Mouse (Mus musculus) intestine, postnatal 0 days (tissue): ENCODE results near the gene Ky. TPM values are rescaled to one million over a fixed set of nuclear protein-coding genes. Genes with fewer than 3 reads are reported as not detected.

Experiments
- ATAC-seq: fragments of 200-750 bp; cut with Nextera tagmentation; 2 replicates; pipeline ENCODE4 v1.8.0; 2017; ENCODE audit warnings: mild to moderate bottlenecking, moderate TSS enrichment, moderate library complexity
- H3K27ac ChIP-seq: fragments of 300-500 bp; sonication (generic); 2 replicates; pipeline ENCODE4 v1.5.1; 2014; ENCODE audit warnings: mild to moderate bottlenecking, low read depth, low read length, moderate library complexity
- H3K27me3 ChIP-seq: fragments of 300-500 bp; sonication (generic); replicated peaks from 2 replicates; pipeline ENCODE4 v1.6.1; 2014; ENCODE audit warnings: low read length, mixed read lengths; ENCODE audit not compliant: control insufficient read depth, insufficient read depth
- H3K36me3 ChIP-seq: fragments of 300-500 bp; sonication (generic); 2 replicates; pipeline ENCODE4 v1.6.1; 2014; ENCODE audit warnings: mild to moderate bottlenecking, moderate library complexity; ENCODE audit not compliant: control insufficient read depth, insufficient read depth
- H3K4me1 ChIP-seq: fragments of 300-500 bp; sonication (generic); replicated peaks from 2 replicates; pipeline ENCODE4 v1.6.1; 2014; ENCODE audit warnings: antibody characterized with exemption, low read length, mixed read lengths; ENCODE audit not compliant: control insufficient read depth, insufficient read depth
- H3K4me2 ChIP-seq: fragments of 300-500 bp; sonication (generic); replicated peaks from 2 replicates; pipeline ENCODE4 v1.6.1; 2014; ENCODE audit warnings: low read depth, mild to moderate bottlenecking, moderate library complexity
- H3K4me3 ChIP-seq: fragments of 300-500 bp; sonication (generic); 2 replicates; pipeline ENCODE4 v1.5.1; 2014; ENCODE audit warnings: low read depth, low read length
- H3K9ac ChIP-seq: fragments of 300-500 bp; sonication (generic); 2 replicates; pipeline ENCODE4 v1.6.1; 2014; ENCODE audit warnings: mild to moderate bottlenecking, low read depth, low read length
- H3K9me3 ChIP-seq: fragments of 300-500 bp; sonication (generic); 2 replicates; pipeline ENCODE4 v1.6.1; 2016; ENCODE audit warnings: mixed run types; ENCODE audit not compliant: control insufficient read depth
- CTCF ChIP-seq: sonication (generic); IDR thresholded peaks from 2 replicates; pipeline ENCODE4 v1.5.1; 2016; ENCODE audit warnings: low read depth, mild to moderate bottlenecking, control low read depth, antibody characterized with exemption, moderate library complexity
- WGBS: fragments of 180-500 bp; shearing (Covaris S2); extraction: QIAGEN DNeasy Blood & Tissue Kit; methylation state at CpG from one replicate; pipeline ENCODE4 v1.1.7; 2014; 5-methylcytosine and 5-hydroxymethylcytosine counted together
- polyA plus RNA-seq: library from polyadenylated mRNA; unstranded; fragments of >200 nt; fragmentation: Nextera tagmentation; extraction: Ambion mirVana; gene quantifications from 2 replicates; pipeline ENCODE4 v1.2.1, GENCODE M21; 2015

Gene Ky
- polyA plus RNA-seq, 1 experiment from 2014 or later: 0.10 TPM

DNA sequence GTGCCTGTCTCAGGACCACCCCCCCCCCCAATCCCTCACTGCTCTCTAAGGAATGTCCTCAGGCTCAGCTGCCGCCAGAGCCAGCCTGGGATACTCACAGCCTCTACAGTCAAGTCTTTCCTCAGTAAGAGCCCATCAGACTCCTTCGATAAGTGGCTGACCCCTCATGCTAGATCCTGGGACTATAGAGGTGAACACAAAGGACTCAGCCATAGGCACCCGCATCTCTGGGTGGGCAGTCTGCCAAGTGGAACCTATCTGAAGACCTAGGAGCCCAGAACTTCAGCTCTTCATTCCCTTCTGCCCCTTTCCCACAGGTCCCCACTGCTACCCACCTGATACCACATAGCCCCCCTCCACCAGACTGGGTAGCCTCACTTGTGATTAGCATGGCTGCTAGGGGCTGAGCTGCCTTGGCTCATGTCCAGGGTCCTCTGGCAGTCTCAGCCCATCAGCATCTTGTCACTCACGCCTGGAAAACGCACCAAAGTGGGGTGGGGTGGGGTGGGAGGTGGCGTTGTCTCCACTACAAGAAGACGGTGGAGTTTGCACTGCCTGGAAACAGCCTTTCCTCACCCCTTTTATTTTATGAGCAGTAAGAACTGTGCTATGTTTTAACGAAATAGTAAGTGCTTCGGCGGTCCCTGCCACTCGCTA lies 38.7 kb downstream of the Ky start:
- H3K4me2 ChIP-seq: peak overlapping the region; percentile 59
- H3K9me3 ChIP-seq: no peaks in the 10 kb centered on the region
- no peak for ATAC-seq
- H3K4me3 ChIP-seq: peak overlapping the region; percentile 24; the same call in 1 of the 2 replicates
- H3K36me3 ChIP-seq: no peaks in the 10 kb centered on the region
- peaks cover 8% of the 10 kb centered on the region; the same call in 1 of the 2 replicates for H3K27me3 ChIP-seq
- no peak overlapping the region for H3K27ac ChIP-seq
- no peak overlapping the region for H3K9ac ChIP-seq
- TF ChIP-seq CTCF: no peak
- 23% methylated on average over 11 of the region's 11 CpGs for WGBS
- no peaks in the 10 kb centered on the region for H3K4me1 ChIP-seq

DNA sequence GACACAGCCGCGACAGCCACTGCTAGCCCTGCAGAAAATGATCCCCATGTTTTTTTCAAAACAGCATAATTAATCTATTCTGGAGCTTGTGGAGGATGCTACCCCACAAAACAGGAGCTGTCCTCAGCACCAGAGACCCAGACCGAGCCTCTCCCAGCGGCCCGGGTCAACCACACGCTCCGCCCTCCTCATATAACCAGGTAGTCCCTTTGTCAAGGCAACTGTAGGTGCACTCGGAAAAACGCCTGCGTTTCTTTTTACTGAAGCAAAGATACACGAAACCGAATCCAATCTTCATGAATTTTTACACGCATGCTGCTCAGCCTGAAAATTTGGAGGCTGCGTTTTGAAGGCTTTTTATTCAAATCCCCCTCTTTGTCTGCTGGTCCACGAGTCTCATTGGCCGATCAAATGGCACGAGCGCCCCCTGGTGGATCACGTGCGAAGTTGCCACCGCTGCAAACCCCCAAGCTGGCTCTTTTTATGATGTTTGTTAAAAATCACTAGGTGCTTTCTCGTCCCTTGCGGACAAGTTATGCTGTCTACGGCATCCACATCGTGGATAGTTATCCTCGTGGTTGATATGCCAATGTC lies 39.3 kb downstream of the Ky start:
- H3K27ac ChIP-seq: no peak overlapping the region
- H3K36me3 ChIP-seq: no peaks in the 10 kb centered on the region
- peaks cover 8% of the 10 kb centered on the region; the same call in 1 of the 2 replicates for H3K27me3 ChIP-seq
- TF ChIP-seq CTCF: peak; percentile 88
- peak overlapping the region; percentile 59 for H3K4me2 ChIP-seq
- ATAC-seq: peak; percentile 65; the same call in 1 of the 2 replicates
- H3K9ac ChIP-seq: no peak overlapping the region
- no peaks in the 10 kb centered on the region for H3K9me3 ChIP-seq
- under 1% methylated on average over 26 of the region's 26 CpGs for WGBS
- no peaks in the 10 kb centered on the region for H3K4me1 ChIP-seq
- H3K4me3 ChIP-seq: peak overlapping the region; percentile 24

DNA sequence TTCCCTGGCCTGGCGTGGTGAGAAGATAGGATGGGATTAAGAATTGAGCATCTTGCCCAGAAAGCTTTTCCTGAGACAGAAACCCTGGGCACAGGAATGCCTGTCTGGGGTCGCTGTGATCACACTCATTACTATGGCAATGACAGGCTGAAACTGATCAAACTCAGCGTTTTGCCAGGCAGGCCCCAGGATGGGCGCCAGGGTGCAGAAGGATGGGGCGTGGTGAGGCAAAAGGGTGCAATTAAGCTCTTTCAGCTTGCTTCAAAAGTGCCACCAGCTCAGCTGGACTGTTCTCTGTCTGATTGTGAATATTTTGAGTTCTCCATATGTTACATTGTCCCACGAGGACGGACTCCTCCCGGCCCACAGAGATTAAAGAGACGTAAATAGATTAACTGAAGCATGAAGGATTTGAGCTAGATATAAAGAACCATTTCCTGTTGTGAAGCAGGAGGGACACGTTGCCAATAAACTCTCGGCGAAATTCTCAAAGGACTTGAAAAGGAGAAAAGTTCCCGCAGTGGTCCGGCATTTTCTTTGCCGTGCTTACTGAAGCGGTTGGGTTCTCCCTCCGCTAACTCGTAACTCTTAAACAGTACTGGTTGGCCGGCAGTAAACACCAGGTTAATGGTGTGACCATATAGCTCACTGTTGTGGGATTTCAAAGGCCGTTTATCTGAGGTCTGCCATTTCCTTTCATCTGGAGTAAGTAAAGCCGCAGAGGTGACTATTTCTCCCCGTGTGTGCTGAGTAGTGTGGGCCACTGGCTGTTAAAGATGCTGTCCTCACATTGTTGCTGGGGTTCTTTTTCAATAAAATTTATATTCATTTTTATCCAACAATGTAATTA lies 40.1 kb downstream of the Ky start:
- no peak for ATAC-seq
- H3K4me2 ChIP-seq: peak overlapping the region; percentile 59; the same call in 1 of the 2 replicates
- H3K27me3 ChIP-seq: peaks cover 8% of the 10 kb centered on the region; the same call in 1 of the 2 replicates
- WGBS: 43% methylated on average over 22 of the region's 22 CpGs
- no peaks in the 10 kb centered on the region for H3K4me1 ChIP-seq
- no peaks in the 10 kb centered on the region for H3K36me3 ChIP-seq
- H3K27ac ChIP-seq: no peak overlapping the region
- H3K9me3 ChIP-seq: no peaks in the 10 kb centered on the region
- no peak overlapping the region for H3K9ac ChIP-seq
- no peak for TF ChIP-seq CTCF
- no peak overlapping the region for H3K4me3 ChIP-seq

DNA sequence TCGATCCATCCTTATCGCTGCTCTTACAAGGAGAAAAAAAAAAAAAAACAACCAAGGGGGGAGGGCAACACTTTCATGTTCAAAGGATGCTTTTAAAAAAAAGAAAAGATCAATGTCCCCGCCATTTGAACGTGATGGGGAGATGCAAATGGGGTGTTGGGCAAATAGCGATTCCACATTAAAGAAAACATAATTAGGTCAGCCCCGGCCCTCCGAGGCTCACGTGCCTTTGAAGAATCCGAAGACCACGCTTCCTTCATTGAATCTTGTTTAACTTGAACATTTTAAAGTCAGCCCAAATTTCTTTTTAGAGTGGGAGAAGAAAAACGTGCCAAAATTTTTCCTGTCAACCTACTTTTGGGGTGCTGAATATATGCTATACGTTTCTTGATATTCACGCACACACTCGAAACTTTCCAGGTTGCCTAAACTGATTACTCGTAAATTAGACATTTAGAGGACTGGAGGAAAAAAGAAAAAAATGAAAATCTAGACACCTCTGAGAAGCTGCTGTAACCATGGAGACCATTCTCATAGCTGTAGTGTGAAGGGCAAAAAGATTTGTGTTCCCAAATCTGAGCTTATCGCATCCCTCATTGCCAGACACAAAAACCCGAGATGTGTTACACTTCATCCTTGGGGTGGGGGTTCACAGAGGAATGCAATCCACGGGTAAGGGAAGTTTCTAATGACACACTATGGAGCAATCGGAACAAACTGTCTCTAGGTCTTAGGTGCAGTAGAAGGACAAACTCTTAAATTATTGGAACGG lies 40.9 kb downstream of the Ky start:
- no peak for ATAC-seq
- H3K36me3 ChIP-seq: no peaks in the 10 kb centered on the region
- H3K27me3 ChIP-seq: peaks cover 8% of the 10 kb centered on the region; the same call in 1 of the 2 replicates
- no peaks in the 10 kb centered on the region for H3K4me1 ChIP-seq
- 76% methylated on average over 20 of the region's 20 CpGs for WGBS
- TF ChIP-seq CTCF: no peak
- no peak overlapping the region for H3K4me2 ChIP-seq
- no peaks in the 10 kb centered on the region for H3K9me3 ChIP-seq
- no peak overlapping the region for H3K27ac ChIP-seq
- H3K9ac ChIP-seq: no peak overlapping the region
- no peak overlapping the region for H3K4me3 ChIP-seq

DNA sequence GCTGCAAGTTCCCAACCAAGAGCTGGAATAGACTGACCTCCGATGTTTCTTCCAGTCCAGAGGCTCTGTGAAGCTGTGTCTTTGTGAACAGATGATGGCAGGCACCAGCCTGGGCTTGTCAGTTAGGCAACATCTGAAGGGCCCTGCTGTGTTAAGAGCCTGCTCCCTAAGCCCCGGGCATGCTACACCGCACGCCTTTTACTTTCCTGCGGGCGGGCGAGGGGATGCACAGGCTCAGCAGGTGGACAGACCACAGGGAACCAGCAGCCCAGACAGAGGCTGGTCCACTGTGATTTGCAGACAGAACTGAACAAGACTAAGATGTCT lies 41.4 kb downstream of the Ky start:
- Histone ChIP-seq H3K4me2 (no peak overlapping the region), H3K36me3 (no peaks in the 10 kb centered on the region), H3K4me1 (no peaks in the 10 kb centered on the region), H3K9me3 (no peaks in the 10 kb centered on the region), H3K4me3 (no peak overlapping the region), H3K9ac (no peak overlapping the region), H3K27ac (no peak overlapping the region), H3K27me3 (peaks cover 8% of the 10 kb centered on the region; the same call in 1 of the 2 replicates)
- TF ChIP-seq CTCF: no peak
- ATAC-seq: no peak
- 78% methylated on average over 7 of the region's 7 CpGs for WGBS

DNA sequence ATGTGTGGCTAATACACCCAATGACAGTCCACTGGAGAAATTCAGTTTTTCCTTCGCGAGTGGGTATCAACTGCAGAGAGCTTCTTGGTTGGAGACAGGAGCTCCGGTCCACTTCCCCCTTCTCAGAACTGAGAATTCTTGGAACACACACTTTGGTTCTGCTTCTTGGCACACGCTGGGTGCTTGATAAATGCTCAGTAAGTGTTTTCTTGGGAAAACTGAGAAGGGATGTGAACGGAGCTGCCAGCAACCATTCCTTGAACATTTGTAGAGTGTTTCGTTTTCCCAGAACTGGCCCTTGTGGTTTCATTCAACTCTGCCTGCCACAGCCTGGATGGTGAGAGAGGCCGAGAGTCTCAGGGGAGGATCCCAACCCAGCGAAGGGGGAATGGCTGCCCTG lies 43.7 kb downstream of the Ky start:
- H3K9ac ChIP-seq: no peak overlapping the region
- no peaks in the 10 kb centered on the region for H3K36me3 ChIP-seq
- H3K4me1 ChIP-seq: no peaks in the 10 kb centered on the region
- WGBS: 65% methylated on average over 8 of the region's 8 CpGs
- TF ChIP-seq CTCF: no peak
- no peak overlapping the region for H3K4me2 ChIP-seq
- H3K27me3 ChIP-seq: peaks cover 8% of the 10 kb centered on the region; the same call in 1 of the 2 replicates
- H3K27ac ChIP-seq: no peak overlapping the region
- H3K9me3 ChIP-seq: no peaks in the 10 kb centered on the region
- no peak overlapping the region for H3K4me3 ChIP-seq
- no peak for ATAC-seq
